Mouse (Mus musculus): Measurements from ENCODE around the gene Gm7876.
"Not testable (repeated sequence)": the region's sequence is repeated elsewhere in the genome, so short reads cannot be mapped to it uniquely, and the experiment has no call there.

The Gm7876 gene

GRCm38 (mm10) chr14:4708938-4709337, at the start of gene Gm7876:
Gene Gm7876 (plus strand): TSS chr14:4709238.
- DNase-seq (ENCODE audit: low spot score in 2 of 2) = not testable (repeated sequence)

DNA sequence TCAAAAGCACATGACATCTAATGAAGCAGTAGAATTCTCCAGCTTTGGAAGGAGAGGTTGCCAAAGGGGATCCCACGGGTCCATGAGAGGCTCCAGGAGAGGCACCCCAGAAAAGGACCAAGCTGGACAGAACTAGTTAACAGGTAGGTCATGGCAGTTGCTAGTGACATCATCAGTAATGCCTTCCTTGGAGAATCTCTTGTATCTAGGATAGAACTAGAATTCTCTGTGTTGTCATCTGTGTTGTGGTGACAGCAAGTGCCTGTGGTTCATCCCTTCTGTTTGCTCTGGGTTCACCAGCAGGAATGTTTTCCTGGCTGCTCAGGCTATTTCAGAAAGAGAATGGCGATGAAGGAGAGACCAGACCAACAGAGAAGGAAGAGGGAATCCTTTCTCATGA, 45.1 kb upstream of the Gm7876 start, which contains the start of gene Gm3239:
TSS of gene Gm3239 (plus strand) at position 301 of the 400 bp plus-strand sequence.
- DNase-seq (ENCODE audit: low spot score in 2 of 2) = not testable (repeated sequence)

GRCm38 (mm10) chr14:4726038-4726880, 17.2 kb downstream of the Gm7876 start, which contains the start of gene Gm3252:
Gene Gm3252 (plus strand): TSS chr14:4726775.
- not testable (repeated sequence) for DNase-seq (ENCODE audit: low spot score in 2 of 2)
